Mouse (Mus musculus): ENCODE measurements around the gene 1700049E17Rik1. TPM values are rescaled to one million over a fixed set of nuclear protein-coding genes. Genes with fewer than 3 reads are reported as not detected.

The 1700049E17Rik1 gene
- polyA plus RNA-seq (2017; shearing (Covaris generic)) = not detected

DNA sequence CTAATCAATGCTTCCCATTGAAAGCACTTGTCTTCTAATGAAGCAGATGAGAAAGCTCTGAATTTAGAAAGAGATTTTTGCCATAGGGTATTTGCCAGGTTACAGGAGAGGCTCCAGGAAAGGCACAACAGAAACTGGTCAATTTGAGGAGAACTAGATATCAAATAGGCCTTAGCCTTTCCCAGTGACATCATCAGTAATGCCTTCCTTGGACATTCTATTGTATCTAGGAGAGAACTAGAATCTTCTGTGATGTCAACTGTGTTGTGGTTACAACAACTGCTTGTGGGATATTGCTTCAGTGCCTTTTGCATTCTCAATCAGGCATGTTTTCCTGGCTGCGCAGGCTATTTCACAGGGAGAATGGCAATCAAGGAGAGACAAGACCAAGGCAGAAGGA lies at the start of gene 1700049E17Rik1:
1700049E17Rik1 (plus strand) TSS at position 301 of the 400 bp plus-strand sequence.

DNA sequence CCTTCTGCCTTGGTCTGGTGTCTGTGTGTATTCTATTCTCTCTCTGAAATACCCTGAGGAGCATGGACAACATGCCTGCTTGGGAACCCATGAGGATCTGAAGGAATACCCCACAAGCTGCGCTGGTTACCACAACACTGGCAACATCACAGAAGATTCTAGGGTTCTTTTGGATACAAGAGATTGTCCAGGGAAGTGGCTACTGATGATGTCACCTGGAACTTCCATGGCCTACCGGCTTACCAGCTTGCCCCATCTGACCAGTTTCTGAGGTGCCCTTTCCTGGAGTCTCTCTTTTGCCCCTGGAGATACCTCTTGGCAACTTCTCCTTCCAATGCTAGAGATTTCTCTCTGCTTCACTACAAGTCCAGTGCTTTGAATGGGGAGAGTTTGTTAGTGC lies 17.6 kb upstream of the 1700049E17Rik1 start, which contains the start of gene Gm7980:
Gm7980 (minus strand) TSS at position 101 of the 400 bp plus-strand sequence.

GRCm38 (mm10) chr14:41943695-41944094 lies 18.9 kb downstream of the 1700049E17Rik1 start, which contains the start of gene 1700024B05Rik:
Gene 1700024B05Rik, plus strand, starts transcription at chr14:41943995.

DNA sequence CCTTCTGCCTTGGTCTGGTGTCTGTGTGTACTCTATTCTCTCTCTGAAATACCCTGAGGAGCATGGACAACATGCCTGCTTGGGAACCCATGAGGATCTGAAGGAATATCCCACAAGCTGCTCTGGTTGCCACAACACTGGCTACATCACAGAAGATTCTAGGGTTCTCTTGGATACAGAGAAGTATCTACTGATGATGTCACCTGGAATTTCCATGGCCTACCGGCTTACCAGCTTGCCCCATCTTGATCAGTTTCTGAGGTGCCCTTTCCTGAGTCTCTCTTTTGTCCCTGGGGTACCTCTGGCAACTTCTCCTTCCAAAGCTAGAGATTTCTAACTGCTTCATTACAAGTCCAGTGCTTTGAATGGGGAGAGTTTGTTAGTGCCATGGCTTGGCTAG lies 43.1 kb downstream of the 1700049E17Rik1 start, which contains the start of gene Gm6401:
Gm6401 (minus strand) TSS at position 101 of the 400 bp plus-strand sequence.

Other genes with a start within 250 kb of the 1700049E17Rik1 start
- gene Gm8068, start 223.1 kb upstream of the 1700049E17Rik1 start, polyA plus RNA-seq (2017; shearing (Covaris generic)) = not detected
- gene Gm7929, start 174.3 kb upstream of the 1700049E17Rik1 start, polyA plus RNA-seq (2017; shearing (Covaris generic)) = not detected
- gene Gm47189, start 152.5 kb upstream of the 1700049E17Rik1 start, polyA plus RNA-seq (2017; shearing (Covaris generic)) = not detected
- gene Gm7980, start 17.7 kb upstream of the 1700049E17Rik1 start, polyA plus RNA-seq (2017; shearing (Covaris generic)) = not detected
- not detected for gene 1700024B05Rik, start 19.0 kb downstream of the 1700049E17Rik1 start, polyA plus RNA-seq (2017; shearing (Covaris generic))
- gene Gm6401, start 43.0 kb downstream of the 1700049E17Rik1 start, polyA plus RNA-seq (2017; shearing (Covaris generic)) = not detected
- not detected for gene Gm3543, start 58.4 kb downstream of the 1700049E17Rik1 start, polyA plus RNA-seq (2017; shearing (Covaris generic))
- not detected for gene Gm7951, start 192.4 kb downstream of the 1700049E17Rik1 start, polyA plus RNA-seq (2017; shearing (Covaris generic))
- gene Gm17027, start 237.7 kb downstream of the 1700049E17Rik1 start, polyA plus RNA-seq (2017; shearing (Covaris generic)) = not detected